Mouse (Mus musculus) embryonic facial prominence, embryonic 15.5 days (tissue): ENCODE measurements around the gene Zfp689. TPM values are rescaled to one million over a fixed set of nuclear protein-coding genes. Genes with fewer than 3 reads are reported as not detected.
A peak's percentile ranks its signal among the peaks of the same experiment; 100 is the strongest.
"Not testable (repeated sequence)": the region's sequence is repeated elsewhere in the genome, so short reads cannot be mapped to it uniquely, and the experiment has no call there.

ENCODE experiments used
- ATAC-seq: fragments of 200-750 bp; cut with Nextera tagmentation; 2 replicates; pipeline ENCODE4 v1.8.0; 2017; ENCODE audit warnings: low read depth, moderate TSS enrichment; ENCODE audit not compliant: insufficient number of reproducible peaks, low FRiP score, low TSS enrichment
- H3K27ac ChIP-seq: fragments of 300-500 bp; sonication (generic); replicated peaks from 2 replicates; pipeline ENCODE4 v1.5.1; 2015; ENCODE audit warnings: mild to moderate bottlenecking, inconsistent platforms
- H3K27me3 ChIP-seq: fragments of 300-500 bp; sonication (generic); 2 replicates; pipeline ENCODE4 v1.6.1; 2015; ENCODE audit warnings: inconsistent platforms
- H3K36me3 ChIP-seq: fragments of 300-500 bp; sonication (generic); 2 replicates; pipeline ENCODE4 v1.6.1; 2015; ENCODE audit warnings: mild to moderate bottlenecking, inconsistent platforms
- H3K4me1 ChIP-seq: fragments of 300-500 bp; sonication (generic); 2 replicates; pipeline ENCODE4 v1.6.1; 2015; ENCODE audit warnings: inconsistent platforms
- H3K4me2 ChIP-seq: fragments of 300-500 bp; sonication (generic); replicated peaks from 2 replicates; pipeline ENCODE4 v1.6.1; 2015; ENCODE audit warnings: mild to moderate bottlenecking, inconsistent platforms
- H3K4me3 ChIP-seq: fragments of 300-500 bp; sonication (generic); replicated peaks from 2 replicates; pipeline ENCODE4 v1.5.1; 2015; ENCODE audit warnings: mild to moderate bottlenecking, inconsistent platforms
- H3K9ac ChIP-seq: fragments of 300-500 bp; sonication (generic); 2 replicates; pipeline ENCODE4 v1.6.1; 2015; ENCODE audit warnings: inconsistent platforms
- H3K9me3 ChIP-seq: fragments of 300-500 bp; sonication (generic); replicated peaks from 2 replicates; pipeline ENCODE4 v1.6.1; 2016; ENCODE audit warnings: inconsistent platforms
- WGBS: fragments of 180-500 bp; shearing (Covaris S2); methylation state at CpG from one replicate; pipeline ENCODE4 v1.1.7; 2015; 5-methylcytosine and 5-hydroxymethylcytosine counted together
- polyA plus RNA-seq: library from polyadenylated mRNA; unstranded; fragments of >200 nt; fragmentation: Nextera tagmentation; extraction: Ambion mirVana; gene quantifications from 2 replicates; pipeline ENCODE4 v1.2.1, GENCODE M21; 2015

The Zfp689 gene
- polyA plus RNA-seq, 1 experiment from 2014 or later, result 8.0 TPM

DNA sequence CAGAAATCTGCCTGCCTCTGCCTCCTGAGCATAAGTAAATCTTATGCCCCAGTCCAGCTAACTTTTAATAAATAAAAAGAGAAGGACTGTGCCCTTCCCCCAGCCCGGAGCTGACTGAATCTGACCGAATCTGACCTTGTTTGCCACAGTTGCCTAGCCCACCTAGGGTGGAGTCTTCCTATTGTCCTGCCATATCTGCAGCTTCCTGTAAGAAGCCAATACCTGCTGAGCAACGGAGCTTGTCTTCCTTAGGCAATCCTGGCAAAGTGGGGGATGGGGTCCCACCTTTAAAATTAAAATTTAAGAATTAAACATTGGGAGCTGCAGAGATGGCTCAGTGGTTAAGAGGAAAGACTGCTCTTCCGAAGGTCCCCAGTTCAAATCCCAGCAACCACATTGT is 17.6 kb upstream of the Zfp689 start:
- no peak overlapping the region for H3K4me3 ChIP-seq
- H3K9ac ChIP-seq, result no peak overlapping the region
- H3K27ac ChIP-seq, result no peak overlapping the region
- no peaks in the 10 kb centered on the region for H3K27me3 ChIP-seq
- ATAC-seq, result no peak
- H3K36me3 ChIP-seq, result peaks cover 31% of the 10 kb centered on the region
- no peaks in the 10 kb centered on the region for H3K9me3 ChIP-seq
- peaks cover 5% of the 10 kb centered on the region for H3K4me1 ChIP-seq
- 91% methylated on average over 4 of the region's 4 CpGs for WGBS
- no peak overlapping the region for H3K4me2 ChIP-seq

GRCm38 (mm10) chr7:127465670-127466069 is 16.7 kb upstream of the Zfp689 start:
- 92% methylated on average over 2 of the region's 2 CpGs for WGBS

DNA sequence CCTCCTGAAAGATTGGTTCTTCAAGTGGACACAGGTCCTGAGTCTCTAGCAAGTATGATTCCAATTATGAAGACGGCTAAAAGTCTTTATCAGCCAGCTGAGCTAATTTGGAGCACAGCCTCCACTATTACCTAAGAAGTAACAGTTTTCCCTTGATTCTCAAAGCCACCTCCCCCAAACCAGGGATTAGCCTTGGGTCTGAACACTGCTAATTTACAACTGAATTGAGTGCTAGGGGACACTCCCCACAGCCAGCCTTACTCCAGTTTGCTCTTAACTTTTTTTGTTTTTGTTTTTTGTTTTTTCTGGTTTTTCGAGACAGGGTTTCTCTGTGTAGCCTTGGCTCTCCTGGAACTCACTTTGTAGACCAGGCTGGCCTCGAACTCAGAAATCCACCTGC is 16.2 kb upstream of the Zfp689 start:
- Histone ChIP-seq H3K4me3 (no peak overlapping the region), H3K9ac (no peak overlapping the region), H3K27ac (no peak overlapping the region), H3K4me1 (peaks cover 5% of the 10 kb centered on the region), H3K9me3 (no peaks in the 10 kb centered on the region), H3K36me3 (peaks cover 32% of the 10 kb centered on the region), H3K4me2 (no peak overlapping the region), H3K27me3 (no peaks in the 10 kb centered on the region)
- WGBS, result 81% methylated on average over 3 of the region's 3 CpGs
- ATAC-seq, result no peak

More at GRCm38 (mm10) chr7:127465670-127466069, 16.7 kb upstream of the Zfp689 start:
- H3K4me1 ChIP-seq, H3K27ac ChIP-seq, H3K9me3 ChIP-seq, H3K4me3 ChIP-seq, H3K4me2 ChIP-seq, H3K9ac ChIP-seq, H3K27me3 ChIP-seq, ATAC-seq: not testable (repeated sequence)
- peaks cover 31% of the 10 kb centered on the region for H3K36me3 ChIP-seq

- not testable (repeated sequence) for H3K4me3 ChIP-seq, H3K4me2 ChIP-seq, H3K27ac ChIP-seq, ATAC-seq, H3K9me3 ChIP-seq, H3K4me1 ChIP-seq, H3K27me3 ChIP-seq, H3K9ac ChIP-seq
- 95% methylated on average over 8 of the region's 8 CpGs for WGBS
- peaks cover 41% of the 10 kb centered on the region for H3K36me3 ChIP-seq
These were observed 10.4 kb upstream of the Zfp689 start, which contains the start of gene Prr14 for GRCm38 (mm10) chr7:127459311-127459710. Gene Prr14, plus strand, starts transcription at chr7:127459611.

- H3K9ac ChIP-seq, H3K27ac ChIP-seq, ATAC-seq, H3K4me1 ChIP-seq, H3K4me3 ChIP-seq, H3K27me3 ChIP-seq, H3K4me2 ChIP-seq, H3K9me3 ChIP-seq: not testable (repeated sequence)
- H3K36me3 ChIP-seq, result peaks cover 41% of the 10 kb centered on the region
- 85% methylated on average over 3 of the region's 3 CpGs for WGBS
These were observed 9.6 kb upstream of the Zfp689 start for GRCm38 (mm10) chr7:127458371-127459122.

DNA sequence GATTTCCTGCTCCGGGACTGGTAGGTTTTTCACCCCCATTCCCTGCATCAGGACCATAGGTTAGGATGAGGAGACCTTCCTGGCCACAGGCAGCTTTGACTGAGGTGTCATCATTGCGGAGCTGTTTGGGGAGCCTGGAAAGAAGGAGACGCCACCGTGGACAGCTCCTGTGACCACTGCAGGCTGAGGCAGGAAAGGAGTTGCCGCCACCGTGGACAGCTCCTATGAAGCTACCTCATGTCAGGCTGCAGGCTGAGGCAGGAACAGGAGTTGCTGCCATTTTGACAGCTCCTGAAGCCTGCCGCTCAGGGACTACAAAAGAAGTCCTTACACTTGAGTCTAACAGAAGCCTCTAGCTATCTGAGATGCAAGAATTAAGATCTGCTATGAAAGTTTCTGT is 5.9 kb upstream of the Zfp689 start:
- Histone ChIP-seq H3K27ac (no peak overlapping the region), H3K4me1 (peaks cover 19% of the 10 kb centered on the region), H3K9me3 (no peaks in the 10 kb centered on the region), H3K4me2 (no peak overlapping the region), H3K27me3 (no peaks in the 10 kb centered on the region), H3K9ac (no peak overlapping the region), H3K36me3 (peaks cover 39% of the 10 kb centered on the region), H3K4me3 (no peak overlapping the region)
- no peak for ATAC-seq
- 90% methylated on average over 7 of the region's 7 CpGs for WGBS

DNA sequence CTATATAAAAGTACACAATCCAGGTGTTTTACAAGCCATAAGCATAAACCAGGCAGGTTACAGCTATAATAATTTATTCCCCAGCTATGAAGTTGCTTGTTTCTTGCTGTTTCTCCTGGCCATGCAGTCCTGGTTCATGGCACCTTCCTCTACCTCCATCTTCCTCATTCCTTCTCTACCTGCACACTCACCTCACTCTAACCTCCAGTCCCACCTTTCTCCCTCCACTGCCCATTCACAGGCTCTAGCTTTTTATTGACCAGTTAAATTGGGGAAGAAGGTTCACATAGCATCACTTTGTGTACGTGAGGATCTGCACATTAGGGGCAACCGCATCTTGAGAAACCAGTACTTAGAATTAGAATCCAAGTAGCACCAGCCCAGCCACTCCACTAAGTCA is 4.1 kb upstream of the Zfp689 start:
- WGBS, result 95% methylated on average over 2 of the region's 2 CpGs
- no peaks in the 10 kb centered on the region for H3K9me3 ChIP-seq
- H3K4me1 ChIP-seq, result peaks cover 26% of the 10 kb centered on the region
- no peak overlapping the region for H3K9ac ChIP-seq
- no peak for ATAC-seq
- H3K27ac ChIP-seq, result no peak overlapping the region
- H3K27me3 ChIP-seq, result no peaks in the 10 kb centered on the region
- H3K4me3 ChIP-seq, result no peak overlapping the region
- H3K4me2 ChIP-seq, result no peak overlapping the region
- H3K36me3 ChIP-seq, result peaks cover 32% of the 10 kb centered on the region

DNA sequence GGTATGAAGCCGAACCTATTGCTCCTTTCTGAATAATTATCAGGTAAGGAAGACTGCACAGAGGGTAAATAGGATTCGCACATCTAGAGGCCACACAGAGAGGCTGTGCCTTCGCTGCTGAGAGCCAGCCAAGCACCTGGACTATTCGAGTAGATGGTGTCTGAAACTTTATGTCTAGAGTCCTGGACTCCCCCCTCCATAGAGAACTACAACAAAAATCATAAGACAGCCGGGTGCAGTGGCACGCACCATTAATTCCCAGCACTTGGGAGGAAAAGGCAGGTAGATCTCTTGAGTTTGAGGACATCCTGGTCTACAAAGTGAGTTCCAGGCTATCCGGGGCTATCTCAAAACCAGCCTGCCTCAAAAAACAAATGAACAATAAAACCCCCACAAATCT is 1.0 kb upstream of the Zfp689 start:
- Histone ChIP-seq H3K36me3 (peaks cover 31% of the 10 kb centered on the region), H3K27ac (no peak overlapping the region), H3K9me3 (no peaks in the 10 kb centered on the region), H3K4me1 (peaks cover 26% of the 10 kb centered on the region), H3K27me3 (no peaks in the 10 kb centered on the region), H3K4me2 (peak overlapping the region; percentile 63), H3K9ac (0 out of 2 replicates have a peak overlapping the region, but pooled peaks have one; percentile 12), H3K4me3 (peak overlapping the region; percentile 68)
- 81% methylated on average over 7 of the region's 7 CpGs for WGBS
- no peak for ATAC-seq

- ATAC-seq, result no peak
- Histone ChIP-seq H3K27me3 (no peaks in the 10 kb centered on the region), H3K27ac (no peak overlapping the region), H3K4me2 (no peak overlapping the region), H3K36me3 (peaks cover 46% of the 10 kb centered on the region), H3K4me3 (no peak overlapping the region), H3K9ac (no peak overlapping the region), H3K4me1 (no peaks in the 10 kb centered on the region; the same call in 1 of the 2 replicates), H3K9me3 (no peaks in the 10 kb centered on the region)
- WGBS, result 94% methylated on average over 20 of the region's 20 CpGs
These were observed 5.0 kb downstream of the Zfp689 start for GRCm38 (mm10) chr7:127443976-127444375.

GRCm38 (mm10) chr7:127437724-127438123 is 11.2 kb downstream of the Zfp689 start:
- Histone ChIP-seq H3K27me3 (no peaks in the 10 kb centered on the region; the same call in 1 of the 2 replicates), H3K9me3 (peaks cover 4% of the 10 kb centered on the region; the same call in 1 of the 2 replicates), H3K4me2 (no peak overlapping the region), H3K4me3 (no peak overlapping the region), H3K4me1 (no peaks in the 10 kb centered on the region), H3K36me3 (peaks cover 7% of the 10 kb centered on the region; the same call in 1 of the 2 replicates), H3K27ac (no peak overlapping the region), H3K9ac (no peak overlapping the region)
- no peak for ATAC-seq
- 85% methylated on average over 3 of the region's 3 CpGs for WGBS

DNA sequence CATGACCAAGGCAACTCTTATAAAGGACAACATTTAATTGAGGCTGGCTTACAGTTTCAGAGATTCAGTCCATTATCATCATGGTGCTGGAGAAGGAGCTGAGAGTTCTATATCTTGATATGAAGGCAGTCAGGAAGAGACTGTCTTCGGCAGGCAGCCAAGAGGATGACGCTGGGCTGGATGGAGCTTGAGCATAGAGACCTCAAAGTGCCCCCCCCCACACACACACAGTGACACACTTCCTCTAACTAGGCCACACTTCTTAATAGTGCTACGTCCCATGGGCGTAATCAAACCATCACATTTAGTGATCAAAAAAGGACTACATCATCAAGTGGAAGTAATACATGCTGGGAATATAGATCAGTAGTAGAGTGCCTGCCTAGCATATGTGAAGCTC is 13.8 kb downstream of the Zfp689 start:
- H3K4me1 ChIP-seq, result no peaks in the 10 kb centered on the region
- no peak overlapping the region for H3K9ac ChIP-seq
- 95% methylated on average over 4 of the region's 4 CpGs for WGBS
- no peak overlapping the region for H3K4me2 ChIP-seq
- peaks cover 4% of the 10 kb centered on the region; the same call in 1 of the 2 replicates for H3K9me3 ChIP-seq
- no peaks in the 10 kb centered on the region for H3K36me3 ChIP-seq
- no peak for ATAC-seq
- H3K27ac ChIP-seq, result no peak overlapping the region
- no peak overlapping the region for H3K4me3 ChIP-seq
- no peaks in the 10 kb centered on the region; the same call in 1 of the 2 replicates for H3K27me3 ChIP-seq

- H3K27ac ChIP-seq, result no peak overlapping the region
- ATAC-seq, result no peak
- H3K4me2 ChIP-seq, result no peak overlapping the region
- H3K4me3 ChIP-seq, result no peak overlapping the region
- no peaks in the 10 kb centered on the region for H3K36me3 ChIP-seq
- H3K4me1 ChIP-seq, result peaks cover 8% of the 10 kb centered on the region
- H3K27me3 ChIP-seq, result peaks cover 10% of the 10 kb centered on the region
- no peak overlapping the region for H3K9ac ChIP-seq
- WGBS, result 68% methylated on average over 3 of the region's 3 CpGs
- H3K9me3 ChIP-seq, result no peaks in the 10 kb centered on the region
These were observed 22.6 kb downstream of the Zfp689 start for GRCm38 (mm10) chr7:127426354-127426753.
